Mouse (Mus musculus): ENCODE data around the gene Olfr1513. TPM values are rescaled to one million over a fixed set of nuclear protein-coding genes. Genes with fewer than 3 reads are reported as not detected.

The Olfr1513 gene
- total and polyA plus RNA-seq, 2 experiments from 2014 or later = not detected

DNA sequence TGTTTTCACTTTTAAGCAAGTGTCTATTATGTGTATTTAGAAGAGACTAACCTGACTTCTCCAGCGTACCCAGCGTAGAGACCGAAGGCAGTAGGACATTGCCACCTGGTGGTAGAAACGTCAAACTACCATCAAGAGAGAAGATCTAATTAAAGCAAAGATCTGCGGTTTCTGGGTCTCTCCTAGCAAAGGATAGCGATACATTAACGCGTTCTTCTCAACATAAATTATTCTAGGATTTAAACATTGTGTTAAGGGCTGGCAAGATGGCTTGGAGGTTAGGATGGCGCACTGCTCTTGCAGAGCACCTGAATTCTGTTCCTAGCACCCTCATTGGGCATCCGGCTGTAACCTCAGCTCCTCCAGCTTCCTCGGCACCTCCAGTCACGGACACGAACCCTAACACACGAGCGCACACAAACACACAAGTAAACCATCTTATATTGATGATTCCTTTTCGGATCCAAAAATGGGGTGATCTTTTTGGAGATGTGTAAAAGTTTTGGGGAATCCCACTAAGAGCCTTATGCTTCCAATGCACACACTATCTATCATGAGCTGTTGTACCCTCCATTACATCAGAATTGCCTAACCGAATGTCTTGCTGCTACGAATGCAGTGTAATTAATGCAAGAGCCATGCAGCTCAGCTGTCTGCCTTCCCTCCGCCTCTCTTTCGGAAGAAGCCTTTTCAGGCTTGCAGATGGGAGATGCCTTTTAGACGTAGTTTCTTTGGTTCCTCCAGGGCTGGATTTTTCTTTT, 17.3 kb downstream of the Olfr1513 start:
- peak; percentile 76 for ATAC-seq
- WGBS = 24% methylated on average over 21 of the region's 21 CpGs

DNA sequence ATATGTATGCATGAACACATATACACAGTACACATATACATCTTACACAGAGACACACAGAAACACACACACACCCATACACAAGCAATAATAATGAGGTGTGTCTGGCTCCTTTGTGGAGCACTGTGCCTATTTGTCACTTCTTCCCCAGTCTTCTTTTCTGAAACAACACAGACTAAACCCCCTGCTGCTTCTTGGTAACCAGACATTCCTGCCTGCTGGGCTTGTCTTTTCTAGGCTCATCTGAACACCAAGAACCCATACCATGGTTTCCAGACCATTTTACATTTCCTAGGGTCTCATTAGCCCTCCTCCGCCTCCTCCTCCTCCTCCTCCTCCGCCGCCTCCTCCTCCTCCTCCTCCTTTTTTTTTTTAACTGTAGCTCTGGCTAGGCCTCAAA, 24.0 kb downstream of the Olfr1513 start:
- no peak overlapping the region for H3K9ac ChIP-seq (replicated peaks; ENCODE audit: low read length)
- DNase-seq (ENCODE audit: low spot score) = no peak
- H3K36me3 ChIP-seq (ENCODE audit: insufficient read depth, low read length) = no peaks in the 10 kb centered on the region
- WGBS = 58% methylated on average over 2 of the region's 3 CpGs
- TF ChIP-seq CTCF (IDR thresholded peaks at IDR 0.05; ENCODE audit: low read depth) = no peak
- no peaks in the 10 kb centered on the region for H3K4me1 ChIP-seq (ENCODE audit: insufficient read depth, low read length)
- H3K4me3 ChIP-seq (ENCODE audit: low read length) = no peak overlapping the region
- no peak for ATAC-seq
- peak overlapping the region; percentile 59; the same call in 1 of the 2 replicates for H3K27ac ChIP-seq
- no peak overlapping the region for H3K4me2 ChIP-seq (ENCODE audit: low read depth, low read length)
- no peaks in the 10 kb centered on the region for H3K9me3 ChIP-seq (ENCODE audit: low read length)
- no peaks in the 10 kb centered on the region for H3K27me3 ChIP-seq (ENCODE audit: insufficient read depth, low read length)

More for the DNA sequence above, 17.3 kb downstream of the Olfr1513 start:
- DNase-seq (ENCODE audit: low spot score) = peak; percentile 90
- Histone ChIP-seq H3K27ac (peak overlapping the region; percentile 64), H3K4me1 (ENCODE audit: insufficient read depth, low read length) (no peaks in the 10 kb centered on the region), H3K36me3 (ENCODE audit: insufficient read depth, low read length) (no peaks in the 10 kb centered on the region), H3K27me3 (ENCODE audit: insufficient read depth, low read length) (no peaks in the 10 kb centered on the region), H3K9ac (replicated peaks; ENCODE audit: low read length) (peak overlapping the region; percentile 28), H3K4me2 (ENCODE audit: low read depth, low read length) (peak overlapping the region; percentile 56), H3K9me3 (ENCODE audit: low read length) (no peaks in the 10 kb centered on the region), H3K4me3 (ENCODE audit: low read length) (peak overlapping the region; percentile 31)
- peak; percentile 92 for TF ChIP-seq CTCF (IDR thresholded peaks at IDR 0.05; ENCODE audit: low read depth)

- Histone ChIP-seq H3K9me3 (ENCODE audit: low read length) (no peaks in the 10 kb centered on the region), H3K9ac (replicated peaks; ENCODE audit: low read length) (no peak overlapping the region), H3K27me3 (ENCODE audit: insufficient read depth, low read length) (no peaks in the 10 kb centered on the region), H3K4me1 (ENCODE audit: insufficient read depth, low read length) (no peaks in the 10 kb centered on the region; the same call in 1 of the 2 replicates), H3K4me3 (ENCODE audit: low read length) (no peak overlapping the region), H3K36me3 (ENCODE audit: insufficient read depth, low read length) (no peaks in the 10 kb centered on the region), H3K4me2 (ENCODE audit: low read depth, low read length) (0 out of 2 replicates have a peak overlapping the region, but pooled peaks have one; percentile 3), H3K27ac (peak overlapping the region; percentile 59)
- no peak for TF ChIP-seq CTCF (IDR thresholded peaks at IDR 0.05; ENCODE audit: low read depth)
- DNase-seq (ENCODE audit: low spot score) (peak; percentile 13), ATAC-seq (no peak)
- 15% methylated on average over 4 of the region's 4 CpGs for WGBS
Observed at GRCm38 (mm10) chr14:52331069-52331750, 25.0 kb downstream of the Olfr1513 start.

DNA sequence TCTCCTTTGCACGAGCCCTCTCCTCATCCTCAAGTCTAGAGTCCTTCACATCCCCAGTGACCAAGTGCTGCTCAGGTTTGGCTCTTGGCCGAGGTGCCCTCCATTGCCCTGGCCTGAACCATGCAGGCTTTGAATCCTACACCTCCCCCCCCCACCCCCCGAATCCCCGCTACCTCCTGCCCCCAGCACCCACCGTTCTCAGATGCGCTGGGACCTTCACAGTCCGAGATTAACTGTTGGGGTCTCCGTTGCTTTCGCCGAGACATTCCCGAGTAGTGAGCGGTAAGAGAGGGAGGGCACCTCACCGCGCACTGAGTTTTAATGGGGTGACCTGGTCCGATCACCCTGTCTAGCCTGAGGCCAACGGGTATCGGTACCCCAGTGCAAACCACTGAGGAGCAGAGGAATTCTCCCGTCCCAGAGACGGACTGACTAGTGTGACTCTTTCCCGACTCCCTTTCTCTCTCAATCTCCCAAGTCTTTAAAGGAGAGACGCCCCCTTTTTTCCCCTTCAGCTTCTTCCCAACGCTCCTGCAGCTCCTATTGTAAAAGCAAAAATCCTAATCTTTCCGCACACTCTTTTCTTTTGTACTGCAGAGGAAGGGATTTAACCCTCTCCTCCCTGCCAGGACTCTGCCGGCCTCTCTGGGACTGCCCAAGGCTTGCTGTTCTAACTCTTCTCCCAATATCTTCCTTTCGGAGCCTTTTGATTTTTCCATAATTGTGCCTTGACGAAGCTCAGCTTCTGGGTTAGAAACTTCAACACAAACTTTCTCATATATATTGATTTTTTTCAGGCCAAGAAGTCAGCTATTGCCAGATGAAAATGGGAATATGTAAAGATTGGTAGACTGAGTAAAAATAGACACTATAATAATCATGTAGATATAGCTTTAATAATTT, 28.0 kb downstream of the Olfr1513 start, which contains the start of gene Sall2:
TSS of gene Sall2 (minus strand) at position 853 of the 903 bp plus-strand sequence.
- DNase-seq (ENCODE audit: low spot score) (peak; percentile 32), ATAC-seq (peak; percentile 78)
- H3K27me3 ChIP-seq (ENCODE audit: insufficient read depth, low read length) = no peaks in the 10 kb centered on the region
- H3K36me3 ChIP-seq (ENCODE audit: insufficient read depth, low read length) = no peaks in the 10 kb centered on the region
- no peaks in the 10 kb centered on the region; the same call in 1 of the 2 replicates for H3K4me1 ChIP-seq (ENCODE audit: insufficient read depth, low read length)
- 2% methylated on average over 26 of the region's 26 CpGs for WGBS
- peak within 1 kb of the TSS; percentile 65 for H3K27ac ChIP-seq
- peak within 1 kb of the TSS; percentile 43 for H3K4me3 ChIP-seq (ENCODE audit: low read length)
- TF ChIP-seq CTCF (IDR thresholded peaks at IDR 0.05; ENCODE audit: low read depth) = no peak
- H3K9ac ChIP-seq (replicated peaks; ENCODE audit: low read length) = peak within 1 kb of the TSS; percentile 28; the same call in 1 of the 2 replicates
- H3K9me3 ChIP-seq (ENCODE audit: low read length) = no peaks in the 10 kb centered on the region
- H3K4me2 ChIP-seq (ENCODE audit: low read depth, low read length) = peak within 1 kb of the TSS; percentile 80

DNA sequence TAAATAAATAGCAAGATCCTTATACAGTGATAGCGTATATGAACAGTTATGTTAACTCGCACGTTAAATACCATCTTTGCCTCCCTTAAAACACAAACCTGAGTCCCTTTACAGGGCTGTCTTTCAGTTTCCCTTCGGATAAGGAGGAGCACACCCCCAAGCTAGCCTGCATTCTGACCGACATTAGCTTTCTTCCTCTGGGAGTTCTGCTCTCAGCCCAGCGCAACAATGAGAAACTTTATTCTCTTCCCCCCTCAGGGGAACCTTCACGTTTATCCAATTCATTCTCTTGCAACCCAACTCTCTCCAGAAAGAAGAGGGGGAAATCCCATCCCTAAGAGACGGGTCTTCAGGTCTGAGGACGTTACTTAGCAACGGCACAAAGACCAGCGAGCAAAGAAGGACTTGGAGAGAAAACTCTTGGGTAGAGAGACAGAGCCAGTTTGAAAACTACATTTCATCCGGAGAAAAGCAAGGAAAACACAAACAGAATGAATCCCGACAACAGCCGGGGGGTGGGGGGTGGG, 28.8 kb downstream of the Olfr1513 start:
- no peak for TF ChIP-seq CTCF (IDR thresholded peaks at IDR 0.05; ENCODE audit: low read depth)

GRCm38 (mm10) chr14:52325890-52326289, 30.3 kb downstream of the Olfr1513 start:
- ATAC-seq (peak; percentile 25; the same call in 1 of the 2 replicates), DNase-seq (ENCODE audit: low spot score) (peak; percentile 32)
- peak overlapping the region; percentile 80 for H3K4me2 ChIP-seq (ENCODE audit: low read depth, low read length)
- H3K9ac ChIP-seq (replicated peaks; ENCODE audit: low read length) = no peak overlapping the region
- no peak overlapping the region for H3K4me3 ChIP-seq (ENCODE audit: low read length)
- no peaks in the 10 kb centered on the region for H3K27me3 ChIP-seq (ENCODE audit: insufficient read depth, low read length)
- H3K9me3 ChIP-seq (ENCODE audit: low read length) = no peaks in the 10 kb centered on the region
- 0% methylated on average over 4 of the region's 4 CpGs for WGBS
- H3K4me1 ChIP-seq (ENCODE audit: insufficient read depth, low read length) = no peaks in the 10 kb centered on the region; the same call in 1 of the 2 replicates
- H3K27ac ChIP-seq = peak overlapping the region; percentile 26; the same call in 1 of the 2 replicates
- peak; percentile 59 for TF ChIP-seq CTCF (IDR thresholded peaks at IDR 0.05; ENCODE audit: low read depth)
- H3K36me3 ChIP-seq (ENCODE audit: insufficient read depth, low read length) = no peaks in the 10 kb centered on the region

More for the DNA sequence above, 28.8 kb downstream of the Olfr1513 start:
- Histone ChIP-seq H3K9ac (replicated peaks; ENCODE audit: low read length) (peak overlapping the region; percentile 28; the same call in 1 of the 2 replicates), H3K4me2 (ENCODE audit: low read depth, low read length) (peak overlapping the region; percentile 80), H3K9me3 (ENCODE audit: low read length) (no peaks in the 10 kb centered on the region), H3K27me3 (ENCODE audit: insufficient read depth, low read length) (no peaks in the 10 kb centered on the region), H3K4me3 (ENCODE audit: low read length) (peak overlapping the region; percentile 43), H3K27ac (peak overlapping the region; percentile 65), H3K36me3 (ENCODE audit: insufficient read depth, low read length) (no peaks in the 10 kb centered on the region), H3K4me1 (ENCODE audit: insufficient read depth, low read length) (no peaks in the 10 kb centered on the region; the same call in 1 of the 2 replicates)
- ATAC-seq = peak; percentile 77
- under 1% methylated on average over 14 of the region's 14 CpGs for WGBS
- peak; percentile 66 for DNase-seq (ENCODE audit: low spot score)

All from hindbrain, postnatal 0 days (tissue).